ENCODE assay signal across 7 mouse cellular contexts in genomic region chr16:59559300-59560200, GRCm38 (mm10). TPM values are rescaled to one million over a fixed set of nuclear protein-coding genes. Genes with fewer than 3 reads are reported as not detected.
DNase-seq lines count a peak whose midpoint lies in the region; ATAC-seq and TF ChIP-seq lines count a peak whose summit lies in the region.

No protein-coding gene starts in this region.

- H3K36me3 ChIP-seq in liver, postnatal 0 days (replicated peaks; ENCODE audit: insufficient read depth, low read length) = no peaks in the 10 kb centered on the region
- H3K36me3 ChIP-seq in liver, embryonic 11.5 days (ENCODE audit: control insufficient read depth, insufficient read depth, low read length) = no peaks in the 10 kb centered on the region
- H3K36me3 ChIP-seq in intestine, embryonic 16.5 days (ENCODE audit: control insufficient read depth, insufficient read depth, low read length) = no peaks in the 10 kb centered on the region
- peaks cover 4% of the 10 kb centered on the region; the same call in 1 of the 2 replicates for H3K36me3 ChIP-seq in lung, embryonic 16.5 days (ENCODE audit: control insufficient read depth, insufficient read depth, low read length)
- 0 out of 2 replicates have a peak, but pooled peaks cover 6% of the 10 kb centered on the region for H3K36me3 ChIP-seq in stomach, embryonic 16.5 days (ENCODE audit: control insufficient read depth, insufficient read depth, low read length)

- H3K4me2 ChIP-seq in liver, postnatal 0 days (ENCODE audit: low read depth, low read length) = no peak overlapping the region
- H3K4me2 ChIP-seq in liver, embryonic 11.5 days = no peak overlapping the region
- no peak overlapping the region for H3K4me2 ChIP-seq in intestine, embryonic 16.5 days (ENCODE audit: low read depth, low read length)
- H3K4me2 ChIP-seq in lung, embryonic 16.5 days (ENCODE audit: low read depth, low read length) = 0 out of 2 replicates have a peak overlapping the region, but pooled peaks have one; percentile 5
- H3K4me2 ChIP-seq in stomach, embryonic 16.5 days (ENCODE audit: low read depth, low read length) = no peak overlapping the region

- 56% methylated on average over 22 of the region's 22 CpGs for WGBS in liver, postnatal 0 days (ENCODE audit: insufficient replicate concordance)
- 69% methylated on average over 22 of the region's 22 CpGs for WGBS in liver, embryonic 11.5 days
- 54% methylated on average over 22 of the region's 22 CpGs for WGBS in intestine, embryonic 16.5 days
- 33% methylated on average over 22 of the region's 22 CpGs for WGBS in lung, embryonic 16.5 days
- 45% methylated on average over 22 of the region's 22 CpGs for WGBS in stomach, embryonic 16.5 days

- H3K9ac ChIP-seq in liver, postnatal 0 days (replicated peaks) = no peak overlapping the region
- no peak overlapping the region for H3K9ac ChIP-seq in liver, embryonic 11.5 days (ENCODE audit: low read depth, low read length)
- no peak overlapping the region for H3K9ac ChIP-seq in intestine, embryonic 16.5 days (ENCODE audit: low read depth, low read length)
- H3K9ac ChIP-seq in lung, embryonic 16.5 days (ENCODE audit: low read length) = no peak overlapping the region
- no peak overlapping the region for H3K9ac ChIP-seq in stomach, embryonic 16.5 days (ENCODE audit: low read length)

- peak; percentile 23; the same call in 1 of the 2 replicates for ATAC-seq in liver, postnatal 0 days
- no peak for ATAC-seq in liver, embryonic 11.5 days (replicated peaks; ENCODE audit: low FRiP score)
- peak; percentile 82 for ATAC-seq in intestine, embryonic 16.5 days
- ATAC-seq in lung, embryonic 16.5 days (ENCODE audit: low read depth) = peak; percentile 93
- peak; percentile 62 for ATAC-seq in stomach, embryonic 16.5 days (ENCODE audit: insufficient read depth, low FRiP score)
- no peak for ATAC-seq in megakaryocyte-erythroid progenitor cell, adult 5-6 weeks (replicated peaks; ENCODE audit: low FRiP score, low TSS enrichment, poor library complexity, severe bottlenecking)

- H3K4me3 ChIP-seq in liver, postnatal 0 days (ENCODE audit: low read depth, low read length) = no peak overlapping the region
- no peak overlapping the region for H3K4me3 ChIP-seq in liver, embryonic 11.5 days (ENCODE audit: low read depth, low read length)
- no peak overlapping the region for H3K4me3 ChIP-seq in intestine, embryonic 16.5 days (ENCODE audit: low read length)
- no peak overlapping the region for H3K4me3 ChIP-seq in lung, embryonic 16.5 days (ENCODE audit: low read length)
- H3K4me3 ChIP-seq in stomach, embryonic 16.5 days (replicated peaks; ENCODE audit: low read length) = no peak overlapping the region

- H3K9me3 ChIP-seq in liver, postnatal 0 days (ENCODE audit: low read length) = no peaks in the 10 kb centered on the region
- H3K9me3 ChIP-seq in liver, embryonic 11.5 days (ENCODE audit: control insufficient read depth, low read length) = no peaks in the 10 kb centered on the region
- no peaks in the 10 kb centered on the region for H3K9me3 ChIP-seq in intestine, embryonic 16.5 days (ENCODE audit: control insufficient read depth, low read length)
- H3K9me3 ChIP-seq in lung, embryonic 16.5 days (ENCODE audit: control insufficient read depth, low read length) = no peaks in the 10 kb centered on the region
- no peaks in the 10 kb centered on the region for H3K9me3 ChIP-seq in stomach, embryonic 16.5 days (replicated peaks; ENCODE audit: control insufficient read depth, low read length)

- H3K27me3 ChIP-seq in liver, postnatal 0 days (ENCODE audit: insufficient read depth, low read length) = no peaks in the 10 kb centered on the region
- H3K27me3 ChIP-seq in liver, embryonic 11.5 days (replicated peaks; ENCODE audit: control insufficient read depth, insufficient read depth, low read length) = no peaks in the 10 kb centered on the region
- no peaks in the 10 kb centered on the region for H3K27me3 ChIP-seq in intestine, embryonic 16.5 days (replicated peaks; ENCODE audit: control insufficient read depth, insufficient read depth, low read length)
- H3K27me3 ChIP-seq in lung, embryonic 16.5 days (ENCODE audit: control insufficient read depth, insufficient read depth, low read depth, low read length) = no peaks in the 10 kb centered on the region
- H3K27me3 ChIP-seq in stomach, embryonic 16.5 days (ENCODE audit: control insufficient read depth, insufficient read depth, low read length) = no peaks in the 10 kb centered on the region

- intact Hi-C loops in left cerebral cortex, postnatal 4 days (cut with DNase I) = no loop called here

- no peak for TF ChIP-seq CTCF in liver, postnatal 0 days (IDR thresholded peaks at IDR 0.05; ENCODE audit: low read depth)

- TF ChIP-seq EP300 in liver, postnatal 0 days (IDR thresholded peaks at IDR 0.05; ENCODE audit: low read depth) = no peak

- H3K27ac ChIP-seq in liver, postnatal 0 days (ENCODE audit: low read depth) = no peak overlapping the region
- H3K27ac ChIP-seq in liver, embryonic 11.5 days (ENCODE audit: low read depth, low read length) = no peak overlapping the region
- H3K27ac ChIP-seq in intestine, embryonic 16.5 days (ENCODE audit: low read length) = peak overlapping the region; percentile 55
- peak overlapping the region; percentile 78 for H3K27ac ChIP-seq in lung, embryonic 16.5 days (ENCODE audit: low read length)
- peak overlapping the region; percentile 84 for H3K27ac ChIP-seq in stomach, embryonic 16.5 days (ENCODE audit: low read length)

- no peaks in the 10 kb centered on the region for H3K4me1 ChIP-seq in liver, postnatal 0 days (ENCODE audit: insufficient read depth)
- H3K4me1 ChIP-seq in liver, embryonic 11.5 days (replicated peaks; ENCODE audit: control insufficient read depth, insufficient read depth, low read length) = no peaks in the 10 kb centered on the region
- no peaks in the 10 kb centered on the region for H3K4me1 ChIP-seq in intestine, embryonic 16.5 days (ENCODE audit: control insufficient read depth, insufficient read depth, low read length)
- H3K4me1 ChIP-seq in lung, embryonic 16.5 days (replicated peaks; ENCODE audit: control insufficient read depth, insufficient read depth, low read length) = peaks cover 7% of the 10 kb centered on the region
- peaks cover 6% of the 10 kb centered on the region; the same call in 1 of the 2 replicates for H3K4me1 ChIP-seq in stomach, embryonic 16.5 days (ENCODE audit: control insufficient read depth, insufficient read depth, low read length)

- DNase-seq in liver, postnatal 0 days = no peak
- no peak for DNase-seq in liver, embryonic 11.5 days (ENCODE audit: low spot score)
- DNase-seq in left cerebral cortex, postnatal 4 days = no peak

RNA-seq across cellular contexts. Expression of gene Crybg3, which starts 41.2 kb away (rescaled TPM):
- polyA plus RNA-seq in liver, postnatal 0 days (2015; fragmentation: Nextera tagmentation; extraction: Ambion mirVana) = 0.77 and 1.0 TPM in 2 replicates
- polyA plus RNA-seq in liver, embryonic 11.5 days (2014; fragmentation: Nextera tagmentation; extraction: Ambion mirVana) = 4.0 and 4.6 TPM in 2 replicates
- 4.4 and 5.0 TPM in 2 replicates for polyA plus RNA-seq in intestine, embryonic 16.5 days (2015; fragmentation: Nextera tagmentation; extraction: Ambion mirVana)
- 5.5 and 6.0 TPM in 2 replicates for polyA plus RNA-seq in lung, embryonic 16.5 days (2015; fragmentation: Nextera tagmentation; extraction: Ambion mirVana)
- polyA plus RNA-seq in stomach, embryonic 16.5 days (2015; fragmentation: Nextera tagmentation; extraction: Ambion mirVana) = 11.2 and 11.6 TPM in 2 replicates
- total RNA-seq in left cerebral cortex, postnatal 4 days (2021) = 1 to 10 TPM; 4.7 to 4.8 TPM
- 1.1 TPM in 1 of 2 replicates, not detected in the other for total RNA-seq in megakaryocyte-erythroid progenitor cell, adult 5-6 weeks (2014; fragmentation: Nextera tagmentation)
- 1.2 and 3.9 TPM in 2 replicates for total RNA-seq in megakaryocyte-erythroid progenitor cell, adult 5-6 weeks (2017)

Comparison
In these comparisons a context has a peak if more than half of its experiments do, and no peak if none do; other contexts are left out.
1. ATAC-seq: peak in liver, postnatal 0 days (single experiment), intestine, embryonic 16.5 days (single experiment), lung, embryonic 16.5 days (single experiment) and stomach, embryonic 16.5 days (single experiment); none in liver, embryonic 11.5 days (single experiment) and megakaryocyte-erythroid progenitor cell, adult 5-6 weeks (single experiment).
2. H3K27ac ChIP-seq: peak in intestine, embryonic 16.5 days (single experiment), lung, embryonic 16.5 days (single experiment) and stomach, embryonic 16.5 days (single experiment); none in liver, postnatal 0 days (single experiment) and liver, embryonic 11.5 days (single experiment).